Mouse (Mus musculus): Measurements from ENCODE around the gene Enah.

DNA sequence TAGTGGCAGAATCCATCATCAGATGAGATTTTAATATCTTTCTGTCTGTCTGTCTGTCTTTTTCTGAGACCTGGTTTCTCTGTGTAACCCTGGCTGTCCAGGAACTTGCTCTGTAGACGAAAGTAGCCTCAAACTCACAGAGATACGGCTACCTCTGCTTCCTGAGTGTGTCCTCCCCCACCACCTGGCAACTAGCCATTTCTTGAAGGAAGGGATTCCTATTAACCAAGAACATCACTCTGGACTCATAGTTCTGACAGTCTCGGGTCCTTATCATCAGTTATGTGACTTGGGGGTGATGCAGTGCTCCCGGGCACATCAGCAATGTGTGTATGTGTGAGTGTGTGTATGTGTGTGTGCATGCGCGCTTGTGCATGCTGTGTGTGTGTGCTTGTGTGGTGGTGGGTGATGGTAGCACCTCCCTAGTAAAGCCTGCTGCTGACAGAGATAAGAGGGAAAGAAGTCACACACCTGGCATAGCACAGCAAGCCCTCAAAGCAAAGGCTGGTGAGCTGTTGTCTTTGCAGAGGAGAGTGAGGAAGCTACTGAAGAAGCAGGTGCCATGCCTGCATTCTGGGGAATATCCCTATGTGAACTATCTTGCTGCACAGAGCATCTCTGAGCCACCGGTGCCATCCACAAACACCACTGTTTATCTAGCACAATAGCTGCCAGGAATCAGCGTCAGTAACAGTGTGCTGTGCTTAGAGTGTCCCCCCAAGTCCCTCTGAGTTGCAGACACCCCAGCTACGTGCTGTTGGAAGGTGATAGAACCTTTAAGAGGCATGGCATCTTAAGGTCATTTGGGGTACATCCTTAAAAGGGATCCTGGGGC lies 146.5 kb downstream of the Enah start:
- TF ChIP-seq CTCF (IDR thresholded peaks at IDR 0.05; ENCODE audit: low read depth) (no peak), EP300 (IDR thresholded peaks at IDR 0.05; ENCODE audit: low read depth) (no peak)

All from heart, postnatal 0 days (tissue).